Mouse (Mus musculus): Measurements from ENCODE around the gene Gm17606.

Gene Gm17606

GRCm38 (mm10) chr14:54664477-54665222 lies 23.9 kb downstream of the Gm17606 start:
- DNase-seq (ENCODE audit: low read depth, low spot score) = no peak

GRCm38 (mm10) chr14:54669381-54669780 lies 28.6 kb downstream of the Gm17606 start:
- DNase-seq (ENCODE audit: low read depth, low spot score) = no peak

- no peak for DNase-seq (ENCODE audit: low read depth, low spot score)
Measured at GRCm38 (mm10) chr14:54674317-54674716, 33.6 kb downstream of the Gm17606 start.

- no peak for DNase-seq (ENCODE audit: low read depth, low spot score)
Measured at GRCm38 (mm10) chr14:54676290-54676689, 35.5 kb downstream of the Gm17606 start.

- DNase-seq (ENCODE audit: low read depth, low spot score) = no peak
Measured at GRCm38 (mm10) chr14:54678657-54679304, 38.0 kb downstream of the Gm17606 start.

- DNase-seq (ENCODE audit: low read depth, low spot score) = no peak
Measured at GRCm38 (mm10) chr14:54682396-54682795, 41.6 kb downstream of the Gm17606 start.

- DNase-seq (ENCODE audit: low read depth, low spot score) = no peak
Measured at GRCm38 (mm10) chr14:54685471-54685870, 44.7 kb downstream of the Gm17606 start.

- peak; percentile 79 for DNase-seq (ENCODE audit: low read depth, low spot score)
Measured at GRCm38 (mm10) chr14:54686063-54686521, 45.3 kb downstream of the Gm17606 start, which contains the start of gene 1700123O20Rik. TSS of gene 1700123O20Rik (plus strand) at chr14:54686216.

GRCm38 (mm10) chr14:54686522-54687143 lies 45.9 kb downstream of the Gm17606 start, which contains the start of gene Acin1:
TSS of gene Acin1 (minus strand) at chr14:54686931.
- DNase-seq (ENCODE audit: low read depth, low spot score) = peak; percentile 99

- DNase-seq (ENCODE audit: low read depth, low spot score) = no peak
Measured at GRCm38 (mm10) chr14:54687251-54687650, 46.5 kb downstream of the Gm17606 start.

GRCm38 (mm10) chr14:54695042-54695441 lies 54.3 kb downstream of the Gm17606 start:
- DNase-seq (ENCODE audit: low read depth, low spot score) = no peak

GRCm38 (mm10) chr14:54696752-54697151 lies 56.0 kb downstream of the Gm17606 start:
- no peak for DNase-seq (ENCODE audit: low read depth, low spot score)

All from retina, adult 2 months (tissue).